Mouse (Mus musculus): ENCODE measurements around the gene Lmod3. TPM values are rescaled to one million over a fixed set of nuclear protein-coding genes. Genes with fewer than 3 reads are reported as not detected.

The Lmod3 gene
- polyA plus RNA-seq, 1 experiment from 2014 or later: not detected

GRCm38 (mm10) chr6:97200437-97200836 lies 52.1 kb downstream of the Lmod3 start:
- H3K9me3 ChIP-seq (replicated peaks): no peaks in the 10 kb centered on the region
- no peak overlapping the region for H3K4me3 ChIP-seq
- H3K36me3 ChIP-seq: peaks cover 53% of the 10 kb centered on the region
- WGBS: 73% methylated on average over 3 of the region's 3 CpGs
- H3K27ac ChIP-seq (replicated peaks): no peak overlapping the region
- no peaks in the 10 kb centered on the region for H3K27me3 ChIP-seq (ENCODE audit: low read depth, poor library complexity, severe bottlenecking)
- no peak for DNase-seq (ENCODE audit: low spot score)
- H3K4me1 ChIP-seq: peaks cover 17% of the 10 kb centered on the region

Other genes starting within 250 kb of the Lmod3 start
- gene Fam19a4, start 192.3 kb downstream of the Lmod3 start, polyA plus RNA-seq (2016; fragmentation: Nextera tagmentation; extraction: Ambion mirVana): 1.8 and 3.0 TPM in 2 replicates
- 10.1 and 11.1 TPM in 2 replicates for gene Eogt, start 103.6 kb downstream of the Lmod3 start, polyA plus RNA-seq (2016; fragmentation: Nextera tagmentation; extraction: Ambion mirVana)
- 24.1 and 28.8 TPM in 2 replicates for gene Tmf1, start 73.6 kb downstream of the Lmod3 start, polyA plus RNA-seq (2016; fragmentation: Nextera tagmentation; extraction: Ambion mirVana)
- gene Uba3, start 47.1 kb downstream of the Lmod3 start, polyA plus RNA-seq (2016; fragmentation: Nextera tagmentation; extraction: Ambion mirVana): 85.0 and 85.6 TPM in 2 replicates
- gene Arl6ip5, start 42.1 kb downstream of the Lmod3 start, polyA plus RNA-seq (2016; fragmentation: Nextera tagmentation; extraction: Ambion mirVana): 40.0 and 48.7 TPM in 2 replicates